Mouse (Mus musculus): ENCODE measurements around the gene Pdzrn3. TPM values are rescaled to one million over a fixed set of nuclear protein-coding genes. Genes with fewer than 3 reads are reported as not detected.

Pdzrn3 gene
- polyA plus RNA-seq (2014; fragmentation: Nextera tagmentation; extraction: Ambion mirVana): 6.0 and 6.4 TPM in 2 replicates

GRCm38 (mm10) chr6:101377167-101377934 lies at the start of gene Pdzrn3:
TSS of gene Pdzrn3 (minus strand) at chr6:101377897.
- peak; percentile 89 for DNase-seq (ENCODE audit: low spot score)
- no peak within 1 kb of the TSS for H3K27ac ChIP-seq (ENCODE audit: low read depth, low read length)
- no peaks in the 10 kb centered on the region for H3K9me3 ChIP-seq (ENCODE audit: control insufficient read depth, low read length)
- peaks cover 19% of the 10 kb centered on the region for H3K4me1 ChIP-seq (replicated peaks; ENCODE audit: control insufficient read depth, insufficient read depth, low read length)
- peak within 1 kb of the TSS; percentile 52 for H3K4me3 ChIP-seq (ENCODE audit: low read depth, low read length)
- WGBS: 0% methylated on average over 103 of the region's 111 CpGs
- peak within 1 kb of the TSS; percentile 99 for H3K4me2 ChIP-seq (ENCODE audit: low read depth, low read length, severe bottlenecking)
- H3K27me3 ChIP-seq (ENCODE audit: control insufficient read depth, insufficient read depth, low read length): peaks cover 15% of the 10 kb centered on the region
- ATAC-seq (replicated peaks; ENCODE audit: low FRiP score): peak; percentile 83
- H3K9ac ChIP-seq (ENCODE audit: low read length): peak within 1 kb of the TSS; percentile 64
- H3K36me3 ChIP-seq (ENCODE audit: control insufficient read depth, insufficient read depth, low read length): no peaks in the 10 kb centered on the region

- no peaks in the 10 kb centered on the region for H3K36me3 ChIP-seq (ENCODE audit: control insufficient read depth, insufficient read depth, low read length)
- DNase-seq (ENCODE audit: low spot score) (no peak), ATAC-seq (replicated peaks; ENCODE audit: low FRiP score) (no peak)
- H3K4me1 ChIP-seq (replicated peaks; ENCODE audit: control insufficient read depth, insufficient read depth, low read length): no peaks in the 10 kb centered on the region
- no peak overlapping the region for H3K4me2 ChIP-seq (ENCODE audit: low read depth, low read length, severe bottlenecking)
- H3K9ac ChIP-seq (ENCODE audit: low read length): no peak overlapping the region
- 87% methylated on average over 3 of the region's 3 CpGs for whole genome bisulfite sequencing
- no peak overlapping the region for H3K27ac ChIP-seq (ENCODE audit: low read depth, low read length)
- no peaks in the 10 kb centered on the region for H3K9me3 ChIP-seq (ENCODE audit: control insufficient read depth, low read length)
- no peak overlapping the region for H3K4me3 ChIP-seq (ENCODE audit: low read depth, low read length)
- no peaks in the 10 kb centered on the region for H3K27me3 ChIP-seq (ENCODE audit: control insufficient read depth, insufficient read depth, low read length)
Observed at GRCm38 (mm10) chr6:101427296-101427695, 49.6 kb upstream of the Pdzrn3 start.

GRCm38 (mm10) chr6:101426301-101426700 lies 48.6 kb upstream of the Pdzrn3 start:
- Histone ChIP-seq H3K27me3 (ENCODE audit: control insufficient read depth, insufficient read depth, low read length) (no peaks in the 10 kb centered on the region), H3K4me3 (ENCODE audit: low read depth, low read length) (no peak overlapping the region), H3K36me3 (ENCODE audit: control insufficient read depth, insufficient read depth, low read length) (no peaks in the 10 kb centered on the region), H3K27ac (ENCODE audit: low read depth, low read length) (no peak overlapping the region), H3K4me1 (replicated peaks; ENCODE audit: control insufficient read depth, insufficient read depth, low read length) (no peaks in the 10 kb centered on the region), H3K9ac (ENCODE audit: low read length) (no peak overlapping the region), H3K9me3 (ENCODE audit: control insufficient read depth, low read length) (no peaks in the 10 kb centered on the region), H3K4me2 (ENCODE audit: low read depth, low read length, severe bottlenecking) (no peak overlapping the region)
- WGBS: 67% methylated on average over 4 of the region's 4 CpGs
- DNase-seq (ENCODE audit: low spot score) (no peak), ATAC-seq (replicated peaks; ENCODE audit: low FRiP score) (no peak)

GRCm38 (mm10) chr6:101422084-101422954 lies 44.6 kb upstream of the Pdzrn3 start:
- Histone ChIP-seq H3K9ac (ENCODE audit: low read length) (no peak overlapping the region), H3K27me3 (ENCODE audit: control insufficient read depth, insufficient read depth, low read length) (no peaks in the 10 kb centered on the region), H3K4me1 (replicated peaks; ENCODE audit: control insufficient read depth, insufficient read depth, low read length) (no peaks in the 10 kb centered on the region), H3K27ac (ENCODE audit: low read depth, low read length) (no peak overlapping the region), H3K4me2 (ENCODE audit: low read depth, low read length, severe bottlenecking) (no peak overlapping the region), H3K36me3 (ENCODE audit: control insufficient read depth, insufficient read depth, low read length) (no peaks in the 10 kb centered on the region), H3K9me3 (ENCODE audit: control insufficient read depth, low read length) (no peaks in the 10 kb centered on the region), H3K4me3 (ENCODE audit: low read depth, low read length) (no peak overlapping the region)
- DNase-seq (ENCODE audit: low spot score) (no peak), ATAC-seq (replicated peaks; ENCODE audit: low FRiP score) (peak; percentile 56; the same call in 1 of the 2 replicates)
- 56% methylated on average over 10 of the region's 10 CpGs for WGBS

GRCm38 (mm10) chr6:101418213-101418612 lies 40.5 kb upstream of the Pdzrn3 start:
- Histone ChIP-seq H3K4me3 (ENCODE audit: low read depth, low read length) (no peak overlapping the region), H3K4me2 (ENCODE audit: low read depth, low read length, severe bottlenecking) (no peak overlapping the region), H3K9ac (ENCODE audit: low read length) (no peak overlapping the region), H3K27ac (ENCODE audit: low read depth, low read length) (no peak overlapping the region), H3K9me3 (ENCODE audit: control insufficient read depth, low read length) (no peaks in the 10 kb centered on the region), H3K4me1 (replicated peaks; ENCODE audit: control insufficient read depth, insufficient read depth, low read length) (no peaks in the 10 kb centered on the region), H3K27me3 (ENCODE audit: control insufficient read depth, insufficient read depth, low read length) (no peaks in the 10 kb centered on the region), H3K36me3 (ENCODE audit: control insufficient read depth, insufficient read depth, low read length) (no peaks in the 10 kb centered on the region)
- ATAC-seq (replicated peaks; ENCODE audit: low FRiP score) (no peak), DNase-seq (ENCODE audit: low spot score) (no peak)
- WGBS: 82% methylated on average over 5 of the region's 5 CpGs

GRCm38 (mm10) chr6:101411701-101412100 lies 34.0 kb upstream of the Pdzrn3 start:
- H3K9ac ChIP-seq (ENCODE audit: low read length): no peak overlapping the region
- H3K9me3 ChIP-seq (ENCODE audit: control insufficient read depth, low read length): no peaks in the 10 kb centered on the region
- H3K4me3 ChIP-seq (ENCODE audit: low read depth, low read length): no peak overlapping the region
- WGBS: 18% methylated on average over 1 of the region's 1 CpGs
- no peak for DNase-seq (ENCODE audit: low spot score)
- H3K4me2 ChIP-seq (ENCODE audit: low read depth, low read length, severe bottlenecking): no peak overlapping the region
- H3K4me1 ChIP-seq (replicated peaks; ENCODE audit: control insufficient read depth, insufficient read depth, low read length): no peaks in the 10 kb centered on the region
- H3K27me3 ChIP-seq (ENCODE audit: control insufficient read depth, insufficient read depth, low read length): no peaks in the 10 kb centered on the region
- H3K27ac ChIP-seq (ENCODE audit: low read depth, low read length): no peak overlapping the region
- H3K36me3 ChIP-seq (ENCODE audit: control insufficient read depth, insufficient read depth, low read length): no peaks in the 10 kb centered on the region
- ATAC-seq (replicated peaks; ENCODE audit: low FRiP score): peak; percentile 36

- DNase-seq (ENCODE audit: low spot score) (no peak), ATAC-seq (replicated peaks; ENCODE audit: low FRiP score) (no peak)
- no peaks in the 10 kb centered on the region for H3K9me3 ChIP-seq (ENCODE audit: control insufficient read depth, low read length)
- WGBS: 26% methylated on average over 2 of the region's 2 CpGs
- H3K4me2 ChIP-seq (ENCODE audit: low read depth, low read length, severe bottlenecking): no peak overlapping the region
- no peaks in the 10 kb centered on the region for H3K4me1 ChIP-seq (replicated peaks; ENCODE audit: control insufficient read depth, insufficient read depth, low read length)
- no peaks in the 10 kb centered on the region for H3K36me3 ChIP-seq (ENCODE audit: control insufficient read depth, insufficient read depth, low read length)
- no peak overlapping the region for H3K4me3 ChIP-seq (ENCODE audit: low read depth, low read length)
- no peaks in the 10 kb centered on the region for H3K27me3 ChIP-seq (ENCODE audit: control insufficient read depth, insufficient read depth, low read length)
- no peak overlapping the region for H3K9ac ChIP-seq (ENCODE audit: low read length)
- no peak overlapping the region for H3K27ac ChIP-seq (ENCODE audit: low read depth, low read length)
Observed at GRCm38 (mm10) chr6:101411064-101411463, 33.4 kb upstream of the Pdzrn3 start.

DNA sequence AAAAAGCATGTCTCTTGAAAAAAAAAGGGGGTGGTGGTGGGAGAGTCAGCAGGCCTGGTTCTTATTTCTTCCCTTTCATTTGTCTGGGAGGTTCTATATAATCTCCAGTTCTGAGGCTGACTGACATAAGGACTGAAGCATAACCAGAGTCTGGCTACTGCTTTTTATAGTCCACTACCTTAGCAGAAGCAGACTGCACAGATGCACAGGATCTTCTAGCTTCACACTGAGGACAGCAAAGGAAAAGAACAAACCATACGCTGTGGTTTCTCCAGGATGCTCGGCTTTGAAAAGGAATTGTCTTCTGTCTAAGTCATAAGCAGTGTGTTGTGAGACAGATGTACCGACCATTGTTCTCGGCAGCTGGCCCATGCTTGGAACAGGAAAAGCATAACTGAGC lies 19.0 kb upstream of the Pdzrn3 start:
- no peak for ATAC-seq (replicated peaks; ENCODE audit: low FRiP score)
- H3K27ac ChIP-seq (ENCODE audit: low read depth, low read length): no peak overlapping the region
- H3K4me3 ChIP-seq (ENCODE audit: low read depth, low read length): no peak overlapping the region
- H3K36me3 ChIP-seq (ENCODE audit: control insufficient read depth, insufficient read depth, low read length): no peaks in the 10 kb centered on the region
- no peak overlapping the region for H3K4me2 ChIP-seq (ENCODE audit: low read depth, low read length, severe bottlenecking)
- H3K27me3 ChIP-seq (ENCODE audit: control insufficient read depth, insufficient read depth, low read length): no peaks in the 10 kb centered on the region
- WGBS: 88% methylated on average over 4 of the region's 4 CpGs
- H3K9me3 ChIP-seq (ENCODE audit: control insufficient read depth, low read length): no peaks in the 10 kb centered on the region
- H3K9ac ChIP-seq (ENCODE audit: low read length): no peak overlapping the region
- no peak for DNase-seq (ENCODE audit: low spot score)
- H3K4me1 ChIP-seq (replicated peaks; ENCODE audit: control insufficient read depth, insufficient read depth, low read length): no peaks in the 10 kb centered on the region

Measured in forebrain, embryonic 11.5 days (tissue).